Mouse (Mus musculus): ENCODE measurements around the gene Ogfr. TPM values are rescaled to one million over a fixed set of nuclear protein-coding genes. Genes with fewer than 3 reads are reported as not detected.

Gene Ogfr
- total and polyA plus RNA-seq, 3 experiments = 27.0 to 98.0 (median 39.5) TPM

- no peak for ATAC-seq (ENCODE audit: extremely low read depth, insufficient number of reproducible peaks, low FRiP score, poor library complexity, severe bottlenecking)
- Histone ChIP-seq H3K27me3 (ENCODE audit: insufficient read depth, low read length) (peaks cover 38% of the 10 kb centered on the region), H3K9me3 (replicated peaks) (no peaks in the 10 kb centered on the region), H3K4me1 (ENCODE audit: insufficient read depth, low read depth, low read length) (no peaks in the 10 kb centered on the region), H3K36me3 (replicated peaks) (no peaks in the 10 kb centered on the region), H3K4me3 (ENCODE audit: low read depth, low read length) (no peak overlapping the region)
- no peak for DNase-seq (ENCODE audit: low spot score)
- TF ChIP-seq CTCF (IDR thresholded peaks at IDR 0.05; ENCODE audit: low read depth, low read length) (no peak), GATA1 (IDR thresholded peaks at IDR 0.05; ENCODE audit: borderline replicate concordance, low read length) (no peak), TAL1 (conservative IDR thresholded peaks at IDR 0.05; ENCODE audit: low read depth, low read length) (no peak), GATA2 (IDR thresholded peaks at IDR 0.05; ENCODE audit: borderline replicate concordance, low read depth, low read length) (no peak), POLR2AphosphoS5 (IDR thresholded peaks at IDR 0.05; ENCODE audit: insufficient replicate concordance, low read depth, low read length) (no peak)
Measured at GRCm38 (mm10) chr2:180611882-180612281, 22.8 kb downstream of the Ogfr start.

GRCm38 (mm10) chr2:180641576-180642554 is 52.8 kb downstream of the Ogfr start:
- H3K27me3 ChIP-seq (ENCODE audit: insufficient read depth, low read length) = peaks cover 7% of the 10 kb centered on the region; the same call in 1 of the 2 replicates

GRCm38 (mm10) chr2:180642555-180643260 is 53.7 kb downstream of the Ogfr start, which contains the start of gene Tcfl5:
Tcfl5 (minus strand) TSS chr2:180642708.
- Histone ChIP-seq H3K9me3 (replicated peaks) (peaks cover 22% of the 10 kb centered on the region), H3K27me3 (ENCODE audit: insufficient read depth, low read length) (peaks cover 8% of the 10 kb centered on the region), H3K36me3 (replicated peaks) (no peaks in the 10 kb centered on the region), H3K4me3 (ENCODE audit: low read depth, low read length) (no peak within 1 kb of the TSS; the same call in 1 of the 2 replicates), H3K4me1 (ENCODE audit: insufficient read depth, low read depth, low read length) (no peaks in the 10 kb centered on the region)
- ATAC-seq (ENCODE audit: extremely low read depth, insufficient number of reproducible peaks, low FRiP score, poor library complexity, severe bottlenecking) = no peak
- no peak for TF ChIP-seq POLR2AphosphoS5 (IDR thresholded peaks at IDR 0.05; ENCODE audit: insufficient replicate concordance, low read depth, low read length)
- no peak for TF ChIP-seq GATA2 (IDR thresholded peaks at IDR 0.05; ENCODE audit: borderline replicate concordance, low read depth, low read length)
- no peak for TF ChIP-seq GATA1 (IDR thresholded peaks at IDR 0.05; ENCODE audit: borderline replicate concordance, low read length)
- TF ChIP-seq CTCF (IDR thresholded peaks at IDR 0.05; ENCODE audit: low read depth, low read length) = no peak
- TF ChIP-seq TAL1 (conservative IDR thresholded peaks at IDR 0.05; ENCODE audit: low read depth, low read length) = no peak
- DNase-seq (ENCODE audit: low spot score) = no peak

More at GRCm38 (mm10) chr2:180641576-180642554, 52.8 kb downstream of the Ogfr start:
- TF ChIP-seq CTCF (IDR thresholded peaks at IDR 0.05; ENCODE audit: low read depth, low read length) (no peak), POLR2AphosphoS5 (IDR thresholded peaks at IDR 0.05; ENCODE audit: insufficient replicate concordance, low read depth, low read length) (no peak), GATA2 (IDR thresholded peaks at IDR 0.05; ENCODE audit: borderline replicate concordance, low read depth, low read length) (no peak), GATA1 (IDR thresholded peaks at IDR 0.05; ENCODE audit: borderline replicate concordance, low read length) (no peak), TAL1 (conservative IDR thresholded peaks at IDR 0.05; ENCODE audit: low read depth, low read length) (no peak)
- Histone ChIP-seq H3K4me3 (ENCODE audit: low read depth, low read length) (no peak overlapping the region), H3K4me1 (ENCODE audit: insufficient read depth, low read depth, low read length) (no peaks in the 10 kb centered on the region), H3K36me3 (replicated peaks) (no peaks in the 10 kb centered on the region), H3K9me3 (replicated peaks) (peaks cover 22% of the 10 kb centered on the region)
- ATAC-seq (ENCODE audit: extremely low read depth, insufficient number of reproducible peaks, low FRiP score, poor library complexity, severe bottlenecking) (no peak), DNase-seq (ENCODE audit: low spot score) (no peak)

GRCm38 (mm10) chr2:180643626-180644025 is 54.6 kb downstream of the Ogfr start:
- H3K4me3 ChIP-seq (ENCODE audit: low read depth, low read length) = no peak overlapping the region
- no peaks in the 10 kb centered on the region for H3K36me3 ChIP-seq (replicated peaks)
- H3K4me1 ChIP-seq (ENCODE audit: insufficient read depth, low read depth, low read length) = no peaks in the 10 kb centered on the region
- ATAC-seq (ENCODE audit: extremely low read depth, insufficient number of reproducible peaks, low FRiP score, poor library complexity, severe bottlenecking) (no peak), DNase-seq (ENCODE audit: low spot score) (no peak)
- H3K27me3 ChIP-seq (ENCODE audit: insufficient read depth, low read length) = peaks cover 9% of the 10 kb centered on the region
- H3K9me3 ChIP-seq (replicated peaks) = peaks cover 22% of the 10 kb centered on the region
- no peak for TF ChIP-seq GATA2 (IDR thresholded peaks at IDR 0.05; ENCODE audit: borderline replicate concordance, low read depth, low read length)
- no peak for TF ChIP-seq CTCF (IDR thresholded peaks at IDR 0.05; ENCODE audit: low read depth, low read length)
- no peak for TF ChIP-seq TAL1 (conservative IDR thresholded peaks at IDR 0.05; ENCODE audit: low read depth, low read length)

Other genes with a start within 250 kb of the Ogfr start
- gene Slco4a1, start 133.0 kb upstream of the Ogfr start, total RNA-seq (2014; fragmentation: Nextera tagmentation) = not detected in 2 replicates
- gene Slco4a1, start 133.0 kb upstream of the Ogfr start, total RNA-seq (2017) = 0.11 TPM in 1 of 2 replicates, not detected in the other
- not detected in 2 replicates for gene Slco4a1, start 133.0 kb upstream of the Ogfr start, polyA plus RNA-seq (2012)
- gene Ntsr1, start 89.3 kb upstream of the Ogfr start, total RNA-seq (2014; fragmentation: Nextera tagmentation) = not detected in 2 replicates
- gene Ntsr1, start 89.3 kb upstream of the Ogfr start, total RNA-seq (2017) = 0.05 TPM in 1 of 2 replicates, not detected in the other
- gene Ntsr1, start 89.3 kb upstream of the Ogfr start, polyA plus RNA-seq (2012) = not detected in 2 replicates
- 18.4 and 18.6 TPM in 2 replicates for gene Mrgbp, start 7.9 kb upstream of the Ogfr start, total RNA-seq (2014; fragmentation: Nextera tagmentation)
- 35.5 and 38.3 TPM in 2 replicates for gene Mrgbp, start 7.9 kb upstream of the Ogfr start, total RNA-seq (2017)
- gene Mrgbp, start 7.9 kb upstream of the Ogfr start, polyA plus RNA-seq (2012) = 16.9 and 19.5 TPM in 2 replicates
- gene Col9a3, start 8.5 kb downstream of the Ogfr start, total RNA-seq (2014; fragmentation: Nextera tagmentation) = 0.75 TPM in 1 of 2 replicates, not detected in the other
- gene Col9a3, start 8.5 kb downstream of the Ogfr start, total RNA-seq (2017) = 0.41 and 0.44 TPM in 2 replicates
- gene Col9a3, start 8.5 kb downstream of the Ogfr start, polyA plus RNA-seq (2012) = 0.15 and 0.20 TPM in 2 replicates
- gene Tcfl5, start 53.5 kb downstream of the Ogfr start, total RNA-seq (2014; fragmentation: Nextera tagmentation) = not detected in 2 replicates
- 0.05 TPM in 1 of 2 replicates, not detected in the other for gene Tcfl5, start 53.5 kb downstream of the Ogfr start, total RNA-seq (2017)
- not detected in 2 replicates for gene Tcfl5, start 53.5 kb downstream of the Ogfr start, polyA plus RNA-seq (2012)
- 57.3 and 66.5 TPM in 2 replicates for gene Dido1, start 120.8 kb downstream of the Ogfr start, total RNA-seq (2014; fragmentation: Nextera tagmentation)
- 53.6 and 62.3 TPM in 2 replicates for gene Dido1, start 120.8 kb downstream of the Ogfr start, total RNA-seq (2017)
- gene Dido1, start 120.8 kb downstream of the Ogfr start, polyA plus RNA-seq (2012) = 19.4 and 21.4 TPM in 2 replicates
- gene Gid8, start 120.9 kb downstream of the Ogfr start, total RNA-seq (2014; fragmentation: Nextera tagmentation) = 68.9 and 79.7 TPM in 2 replicates
- 70.2 and 78.3 TPM in 2 replicates for gene Gid8, start 120.9 kb downstream of the Ogfr start, total RNA-seq (2017)
- 29.3 and 35.5 TPM in 2 replicates for gene Gid8, start 120.9 kb downstream of the Ogfr start, polyA plus RNA-seq (2012)
- gene Slc17a9, start 136.0 kb downstream of the Ogfr start, total RNA-seq (2014; fragmentation: Nextera tagmentation) = 1.2 and 2.0 TPM in 2 replicates
- 0.06 TPM in 1 of 2 replicates, not detected in the other for gene Slc17a9, start 136.0 kb downstream of the Ogfr start, total RNA-seq (2017)
- 0.26 and 0.36 TPM in 2 replicates for gene Slc17a9, start 136.0 kb downstream of the Ogfr start, polyA plus RNA-seq (2012)
- gene Bhlhe23, start 187.7 kb downstream of the Ogfr start, total RNA-seq (2014; fragmentation: Nextera tagmentation) = not detected in 2 replicates
- gene Bhlhe23, start 187.7 kb downstream of the Ogfr start, total RNA-seq (2017) = 0.11 TPM in 1 of 2 replicates, not detected in the other
- not detected in 2 replicates for gene Bhlhe23, start 187.7 kb downstream of the Ogfr start, polyA plus RNA-seq (2012)